Mouse (Mus musculus): ENCODE data around the gene Pde10a. TPM values are rescaled to one million over a fixed set of nuclear protein-coding genes. Genes with fewer than 3 reads are reported as not detected.

The Pde10a gene
- total and polyA plus RNA-seq, 3 experiments = 0.04 to 0.41 (median 0.21) TPM

DNA sequence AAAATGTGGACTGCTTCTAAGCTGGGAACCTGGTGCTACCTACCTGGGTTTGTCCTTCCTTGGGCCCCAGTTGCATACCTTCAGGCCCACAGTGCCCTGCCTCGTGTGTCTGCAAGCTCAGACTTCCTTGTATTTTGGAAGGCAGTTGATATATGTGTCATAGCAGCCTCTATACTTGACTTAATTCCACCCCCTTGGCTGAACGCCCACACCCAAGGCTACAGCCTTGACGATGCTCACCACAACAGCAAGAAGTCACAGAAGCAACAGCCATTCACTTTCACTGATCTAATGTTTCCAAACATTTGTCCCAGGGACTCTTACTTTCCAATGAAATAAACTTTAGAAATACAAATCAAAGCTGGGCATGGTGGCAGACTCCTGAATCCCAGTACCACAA lies 123.1 kb downstream of the Pde10a start:
- Histone ChIP-seq H3K27me3 (replicated peaks) (no peaks in the 10 kb centered on the region), H3K4me1 (ENCODE audit: control insufficient read depth in 1 of 2, insufficient read depth in 2 of 2) (no peaks in the 10 kb centered on the region), H3K4me3 (replicated peaks in 1 of 3; ENCODE audit: low read depth in 2 of 3, low read length in 2 of 3, poor library complexity in 1 of 3) (no peak overlapping the region), H3K27ac (ENCODE audit: insufficient read depth, low read depth) (no peak overlapping the region), H3K36me3 (replicated peaks in 1 of 2; ENCODE audit: control insufficient read depth in 1 of 2, insufficient read depth in 1 of 2, low read length in 1 of 2) (no peaks in the 10 kb centered on the region), H3K9me3 (replicated peaks; ENCODE audit: low read length) (peaks cover 2% of the 10 kb centered on the region), H3K4me2 (ENCODE audit: insufficient read depth, low read depth, poor library complexity, severe bottlenecking) (no peak overlapping the region), H3K9ac (ENCODE audit: insufficient read depth, low read depth) (no peak overlapping the region), H3K79me2 (replicated peaks; ENCODE audit: control insufficient read depth, extremely low read depth, insufficient read depth, poor library complexity, severe bottlenecking) (no peaks in the 10 kb centered on the region)
- dilution Hi-C loops (cut with MboI; ENCODE audit: extremely low pct_ligation_motif_present, extremely low pct_unique_long_range_greater_than_20kb, low sequenced_read_pairs) = no loop called here
- no peak for DNase-seq (ENCODE audit: extremely low read depth)
- TF ChIP-seq ETS1 (conservative IDR thresholded peaks at IDR 0.05; ENCODE audit: low read depth, low read length) (no peak), TBP (conservative IDR thresholded peaks at IDR 0.05; ENCODE audit: low read depth, low read length) (no peak), MAFK (IDR thresholded peaks at IDR 0.05; ENCODE audit: insufficient replicate concordance, low read length) (no peak), ZKSCAN1 (IDR thresholded peaks at IDR 0.05; ENCODE audit: borderline replicate concordance, low read depth, low read length) (no peak), ZC3H11A (IDR thresholded peaks at IDR 0.05; ENCODE audit: low read depth, low read length) (no peak), RAD21 (IDR thresholded peaks at IDR 0.05; ENCODE audit: low read depth, low read length) (no peak), TCF12 (IDR thresholded peaks at IDR 0.05; ENCODE audit: low read depth, low read length) (no peak), E2F4 (IDR thresholded peaks at IDR 0.05; ENCODE audit: insufficient replicate concordance, low read depth, low read length) (no peak), KAT2A (IDR thresholded peaks at IDR 0.05; ENCODE audit: insufficient replicate concordance, low read length) (no peak), PAX5 (IDR thresholded peaks at IDR 0.05; ENCODE audit: low read length) (no peak), MAZ (IDR thresholded peaks at IDR 0.05; ENCODE audit: low read depth, low read length) (no peak), MAX (IDR thresholded peaks at IDR 0.05; ENCODE audit: low read length) (no peak), GABPA (IDR thresholded peaks at IDR 0.05; ENCODE audit: insufficient replicate concordance, low read depth, low read length) (no peak), JUND (conservative IDR thresholded peaks at IDR 0.05; ENCODE audit: low read depth, low read length) (no peak), MXI1 (IDR thresholded peaks at IDR 0.05; ENCODE audit: low read depth, low read length) (no peak), POLR2A (IDR thresholded peaks at IDR 0.05; ENCODE audit: low read depth, low read length) (no peak)
- in situ Hi-C loops (cut with MboI; ENCODE audit: low pct_ligation_motif_present, low pct_unique_long_range_greater_than_20kb, low sequenced_read_pairs) = loop anchor here (25.0 kb wide), 1 partner anchor 89 kb away; no protein-coding TSS in a partner anchor

DNA sequence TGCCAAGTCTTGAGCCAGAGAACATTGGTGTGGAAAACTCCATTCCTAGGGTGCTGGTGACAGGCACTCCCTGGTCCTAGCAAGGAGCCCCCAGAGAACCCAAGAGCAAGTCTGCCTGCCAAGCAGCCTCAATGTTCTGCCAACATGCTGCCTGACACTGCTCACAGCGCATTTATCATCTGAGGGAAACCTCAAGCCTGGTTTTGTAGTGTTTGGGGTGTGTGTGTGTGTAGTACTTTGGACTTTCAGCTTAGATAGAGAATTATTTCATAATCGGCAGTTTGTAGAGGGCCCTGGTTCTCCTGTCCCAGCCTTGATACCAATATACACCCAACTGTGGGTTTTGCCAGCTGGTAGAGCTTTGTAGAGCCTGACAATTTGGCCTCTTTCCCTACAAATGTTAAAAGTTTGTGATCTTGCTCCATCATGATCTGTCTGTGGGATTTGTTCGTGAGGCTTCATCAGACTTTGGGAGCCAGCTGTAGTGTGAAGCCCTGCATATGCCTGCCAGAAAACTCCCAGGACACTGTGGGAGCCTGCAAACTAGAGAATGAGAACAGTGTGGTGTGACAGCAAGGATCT lies 127.6 kb downstream of the Pde10a start:
- dilution Hi-C loops (cut with MboI; ENCODE audit: extremely low pct_ligation_motif_present, extremely low pct_unique_long_range_greater_than_20kb, low sequenced_read_pairs) (no loop called here), in situ Hi-C loops (cut with MboI; ENCODE audit: low pct_ligation_motif_present, low pct_unique_long_range_greater_than_20kb, low sequenced_read_pairs) (no loop called here)
- H3K9ac ChIP-seq (ENCODE audit: insufficient read depth, low read depth) = no peak overlapping the region
- H3K4me3 ChIP-seq (replicated peaks in 1 of 3; ENCODE audit: low read depth in 2 of 3, low read length in 2 of 3, poor library complexity in 1 of 3) = no peak overlapping the region
- no peak for DNase-seq (ENCODE audit: extremely low read depth)
- H3K27me3 ChIP-seq (replicated peaks) = no peaks in the 10 kb centered on the region
- TF ChIP-seq UBTF (IDR thresholded peaks at IDR 0.05; ENCODE audit: low read depth, low read length) (no peak), GABPA (IDR thresholded peaks at IDR 0.05; ENCODE audit: insufficient replicate concordance, low read depth, low read length) (no peak), POLR2AphosphoS2 (IDR thresholded peaks at IDR 0.05; ENCODE audit: low read depth, low read length) (no peak), ETS1 (conservative IDR thresholded peaks at IDR 0.05; ENCODE audit: low read depth, low read length) (no peak), CHD2 (IDR thresholded peaks at IDR 0.05; ENCODE audit: low read length) (no peak), KAT2A (IDR thresholded peaks at IDR 0.05; ENCODE audit: insufficient replicate concordance, low read length) (no peak)
- no peaks in the 10 kb centered on the region for H3K4me1 ChIP-seq (ENCODE audit: control insufficient read depth in 1 of 2, insufficient read depth in 2 of 2)
- peaks cover 2% of the 10 kb centered on the region for H3K9me3 ChIP-seq (replicated peaks; ENCODE audit: low read length)
- no peak overlapping the region for H3K4me2 ChIP-seq (ENCODE audit: insufficient read depth, low read depth, poor library complexity, severe bottlenecking)
- no peaks in the 10 kb centered on the region for H3K36me3 ChIP-seq (replicated peaks in 1 of 2; ENCODE audit: control insufficient read depth in 1 of 2, insufficient read depth in 1 of 2, low read length in 1 of 2)
- H3K27ac ChIP-seq (ENCODE audit: insufficient read depth, low read depth) = no peak overlapping the region
- no peaks in the 10 kb centered on the region for H3K79me2 ChIP-seq (replicated peaks; ENCODE audit: control insufficient read depth, extremely low read depth, insufficient read depth, poor library complexity, severe bottlenecking)

Data from CH12.LX (cell line).